Mouse (Mus musculus) frontal cortex, postnatal 36 days (tissue): ENCODE measurements around the gene Slc25a20.

Experiments used
- DNase-seq, 2 experiments: peaks; one replicate each; pipeline ENCODE4 v3.0.0; 2022; ENCODE audit warnings: low spot score in 2 of 2

Slc25a20 gene

DNA sequence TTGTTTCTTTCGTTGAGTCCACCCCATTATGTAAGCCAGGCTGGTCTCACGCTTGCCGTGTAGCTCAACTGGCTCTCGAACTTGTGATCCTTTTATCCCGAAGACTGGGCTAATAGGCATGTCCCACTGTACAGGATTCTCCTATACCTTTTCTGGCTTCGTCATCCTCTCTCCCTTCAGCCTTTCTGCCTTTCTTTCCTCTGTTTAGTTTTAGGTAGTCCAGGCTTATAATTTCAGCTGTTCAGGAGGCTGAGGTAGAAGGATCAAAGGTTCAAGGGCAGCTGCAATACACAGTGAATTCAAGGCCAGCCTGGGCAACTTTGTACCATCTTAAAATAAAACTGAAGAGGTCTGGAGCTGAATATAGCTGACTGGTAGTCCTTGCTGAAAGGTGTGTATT lies 25.3 kb downstream of the Slc25a20 start:
- no peak for DNase-seq

DNA sequence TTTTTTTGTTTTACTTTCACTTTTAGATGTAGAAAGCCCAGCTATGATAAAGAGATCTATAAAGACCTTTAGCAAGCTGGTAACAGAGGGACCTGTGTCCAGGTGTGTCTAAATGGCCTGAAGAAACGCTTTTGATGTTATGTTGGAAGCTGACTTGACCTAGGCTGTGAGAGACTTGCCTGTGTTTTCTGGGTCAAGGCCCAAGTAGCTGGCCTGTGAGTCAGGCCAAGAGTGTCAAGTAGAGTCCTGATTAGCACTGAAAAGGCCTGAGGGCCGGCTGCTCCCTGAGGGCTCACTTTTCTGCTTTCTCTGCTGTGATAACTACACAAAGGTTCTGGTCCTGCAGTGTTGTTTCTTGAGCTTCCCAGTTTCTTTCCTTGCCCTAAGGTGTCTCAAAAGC lies 25.8 kb downstream of the Slc25a20 start:
- DNase-seq = no peak

DNA sequence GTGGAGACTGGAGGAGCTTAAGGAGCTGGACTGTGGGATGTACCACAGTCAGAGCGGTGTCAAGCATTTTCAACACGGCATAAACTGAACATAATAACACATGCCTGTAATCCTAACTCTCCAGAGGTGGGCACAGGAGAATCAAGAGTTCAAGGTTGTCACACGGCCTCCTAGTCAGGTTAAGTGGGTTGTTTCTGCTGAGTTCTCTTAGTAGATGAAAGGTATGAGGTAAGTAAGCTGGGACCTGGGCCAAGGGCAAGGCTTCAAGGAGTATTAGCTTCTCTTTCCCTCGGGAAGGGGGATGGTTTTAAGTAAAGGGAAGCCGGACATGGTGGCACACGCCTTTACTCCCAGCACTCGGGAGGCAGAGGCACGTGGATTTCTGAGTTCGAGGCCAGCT lies 26.6 kb downstream of the Slc25a20 start:
- DNase-seq = no peak

DNA sequence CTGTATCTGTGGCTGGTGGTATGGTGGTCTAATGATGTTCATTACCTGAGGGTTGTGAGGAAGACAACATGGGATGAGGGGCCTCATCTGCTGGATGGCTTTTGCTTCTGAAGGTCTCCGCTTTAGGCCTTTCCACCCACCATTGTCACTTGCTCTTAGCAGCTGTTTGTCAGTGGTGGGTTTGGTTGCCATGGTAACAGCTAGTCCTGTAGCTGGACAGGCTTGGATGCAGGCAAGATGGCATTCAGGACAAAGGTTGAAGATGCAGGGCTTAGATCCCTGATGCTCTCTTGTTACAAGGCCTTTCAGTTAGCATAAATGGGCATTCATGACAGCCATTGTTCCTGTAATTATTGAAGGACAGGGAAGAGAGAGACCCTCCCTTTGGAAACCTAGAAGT lies 27.2 kb downstream of the Slc25a20 start, which contains the start of gene Prkar2a:
TSS of gene Prkar2a (plus strand) at position 209 of the 400 bp plus-strand sequence.
- DNase-seq = no peak

DNA sequence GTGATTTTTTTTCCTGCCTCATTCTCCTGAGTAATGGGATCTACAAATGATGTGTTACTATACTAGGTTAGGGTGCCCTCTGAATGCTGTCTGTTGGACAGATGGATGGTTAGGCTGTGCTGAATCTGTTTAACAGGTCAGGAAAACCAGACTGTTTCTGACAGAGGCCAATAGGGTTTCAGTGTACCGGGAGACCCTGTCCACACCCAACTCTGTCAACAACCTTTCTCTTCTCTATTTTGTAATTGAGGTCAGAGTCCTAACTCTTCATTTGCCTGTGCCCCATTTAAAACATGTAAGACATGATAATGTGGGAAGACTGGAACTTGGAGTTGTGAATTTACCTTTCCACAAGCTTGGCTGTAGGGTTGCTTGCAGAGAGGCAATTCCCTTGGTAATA lies 28.1 kb downstream of the Slc25a20 start:
- no peak for DNase-seq

DNA sequence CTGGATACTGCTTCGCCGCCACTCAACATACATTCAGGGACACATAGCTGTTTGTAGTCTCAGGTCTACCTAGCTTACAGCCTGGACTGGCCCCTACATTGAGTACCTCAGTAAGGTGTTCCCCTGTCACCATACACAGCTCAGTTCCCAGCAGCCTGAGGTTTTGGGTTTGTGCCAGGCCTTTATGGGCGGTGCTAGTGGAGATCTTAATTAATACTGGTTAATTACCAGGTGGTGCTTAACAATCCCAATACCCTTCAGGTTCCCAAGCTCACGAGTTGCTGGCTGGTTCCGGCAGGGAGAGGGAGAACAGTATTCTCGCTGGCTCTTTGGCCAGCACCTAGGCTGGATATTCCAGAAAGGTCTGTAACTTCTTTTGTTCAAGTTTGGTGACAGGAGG lies 29.0 kb downstream of the Slc25a20 start:
- DNase-seq = no peak

DNA sequence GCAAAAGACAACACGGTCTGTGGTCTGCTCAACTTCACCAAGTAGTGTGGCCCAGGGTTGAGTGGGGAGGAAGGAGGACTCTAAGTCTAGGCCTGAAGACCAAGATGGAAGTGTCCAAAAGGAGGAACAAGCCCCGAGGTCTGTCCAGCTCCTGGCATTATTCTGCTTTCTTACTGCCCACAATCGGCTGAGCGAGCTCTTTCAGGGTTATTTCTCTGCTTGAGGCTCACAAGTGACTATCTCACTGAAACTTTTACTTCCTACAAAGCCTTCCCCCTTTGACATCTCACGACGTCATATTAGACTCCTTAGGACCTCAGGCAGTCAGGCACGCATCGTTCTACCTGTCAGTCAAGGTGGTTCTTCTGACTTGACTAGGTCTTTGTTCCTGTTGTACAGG lies 29.5 kb downstream of the Slc25a20 start:
- no peak for DNase-seq

DNA sequence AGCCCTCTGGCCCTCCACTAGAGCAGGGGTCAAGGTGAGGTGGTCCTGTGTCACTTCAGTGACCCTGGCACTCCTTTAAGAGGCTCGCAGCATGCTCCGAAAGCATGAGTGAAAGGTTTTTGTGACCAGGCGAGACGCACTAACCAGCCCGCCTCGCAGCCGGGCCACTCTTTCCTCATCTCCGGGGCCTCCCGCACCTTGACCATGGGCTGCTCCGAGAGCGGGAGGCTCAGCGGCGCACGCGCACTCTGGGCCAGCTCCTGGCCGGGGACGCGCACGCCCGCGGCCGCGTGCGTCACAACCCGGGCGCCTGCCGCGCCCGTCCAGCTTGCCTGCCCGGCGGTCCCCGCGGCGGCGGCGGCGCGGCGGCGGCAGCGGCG lies 29.9 kb downstream of the Slc25a20 start:
- peak; percentile 86 to 89 for DNase-seq

DNA sequence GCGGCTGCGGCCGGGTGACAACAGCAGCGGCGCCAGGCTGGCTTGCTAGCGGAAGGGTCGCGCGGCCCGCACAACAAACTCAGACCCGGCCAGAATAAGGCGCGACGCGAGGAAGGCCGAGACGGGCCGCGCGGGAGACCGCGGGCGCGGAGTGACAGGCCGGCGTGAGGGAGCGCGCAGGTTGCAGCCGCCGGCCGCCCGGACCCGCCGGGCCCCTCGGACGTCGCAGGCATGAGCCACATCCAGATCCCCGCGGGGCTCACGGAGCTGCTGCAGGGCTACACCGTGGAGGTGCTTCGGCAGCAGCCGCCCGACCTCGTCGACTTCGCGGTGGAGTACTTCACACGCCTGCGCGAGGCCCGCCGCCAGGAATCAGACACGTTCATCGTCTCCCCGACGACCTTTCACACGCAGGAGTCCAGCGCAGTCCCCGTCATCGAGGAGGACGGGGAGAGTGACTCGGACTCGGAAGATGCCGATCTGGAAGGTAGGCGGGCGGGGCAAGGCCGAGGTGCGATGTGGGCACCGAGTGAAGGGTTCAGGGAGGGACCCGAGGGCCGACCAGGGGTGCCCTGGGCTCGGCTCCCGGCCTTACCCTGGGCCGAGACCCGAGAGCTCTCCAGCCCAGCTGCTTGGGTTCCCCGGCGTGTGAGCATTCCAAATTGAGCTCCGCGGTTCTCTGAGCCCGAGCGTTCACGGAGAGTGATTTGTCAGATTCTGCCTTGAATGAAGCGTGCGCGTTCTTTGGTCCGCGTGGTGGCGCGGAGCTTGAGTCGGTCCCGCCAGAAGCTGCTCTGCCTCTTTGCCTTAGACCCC lies 30.5 kb downstream of the Slc25a20 start:
- DNase-seq = peak; percentile 64 to 81

DNA sequence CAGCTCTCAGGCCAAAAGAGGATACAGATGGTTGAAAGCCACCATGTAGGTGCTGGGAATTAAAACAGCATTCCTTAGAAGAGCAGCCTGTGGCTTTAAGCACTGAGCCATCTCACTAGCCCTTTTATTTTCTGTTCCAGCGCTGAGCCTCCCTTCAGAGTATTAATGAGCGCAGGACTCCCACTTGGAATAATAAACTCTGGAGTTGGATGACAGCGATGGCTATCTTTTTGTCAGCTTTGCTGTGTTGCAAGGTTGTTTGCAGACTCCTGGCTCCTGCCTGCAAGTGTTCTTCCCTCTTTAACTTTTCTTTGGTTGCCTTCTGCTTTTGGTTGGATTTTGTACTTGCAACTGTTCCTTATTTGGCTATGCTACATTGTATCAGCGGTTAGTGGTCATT lies 32.1 kb downstream of the Slc25a20 start:
- DNase-seq = no peak

DNA sequence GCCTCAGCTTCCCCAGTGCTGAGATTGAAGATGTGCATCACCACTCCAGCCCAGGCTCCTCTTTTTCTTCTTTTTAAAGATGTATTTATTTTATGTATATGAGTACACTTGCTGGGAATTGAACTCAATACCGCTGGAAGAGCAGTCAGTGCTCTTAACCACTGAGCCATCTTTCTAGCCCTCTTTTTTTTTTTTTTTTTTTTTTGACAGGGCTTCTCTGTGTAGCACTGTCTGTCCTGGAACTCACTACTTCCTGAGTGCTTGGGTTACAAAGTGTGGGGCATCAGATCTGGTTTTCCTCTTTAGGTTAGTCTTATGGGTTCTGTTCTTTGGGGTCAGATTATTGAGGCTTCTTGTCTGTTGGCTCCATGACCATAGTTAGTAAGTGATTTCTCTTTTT lies 32.6 kb downstream of the Slc25a20 start:
- DNase-seq = no peak

DNA sequence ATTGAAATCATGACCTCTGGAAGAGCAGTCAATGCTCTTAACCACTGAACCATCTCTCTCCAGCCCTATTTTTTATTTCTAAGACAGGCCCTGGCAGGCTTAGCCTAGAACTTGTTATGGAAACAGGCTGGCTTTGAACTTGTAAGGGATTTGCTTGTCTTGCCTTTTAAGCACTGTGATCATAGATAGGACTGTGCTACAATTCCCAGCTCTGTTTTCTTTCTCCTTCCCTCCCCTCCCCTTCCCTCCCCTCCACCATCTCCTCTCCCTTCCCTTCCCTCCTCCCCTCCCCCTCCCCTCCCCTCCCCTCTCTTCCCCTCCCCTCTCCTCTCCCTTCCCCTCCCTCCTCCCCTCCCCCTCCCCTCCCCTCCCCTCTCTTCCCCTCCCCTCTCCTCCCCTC lies 40.6 kb downstream of the Slc25a20 start:
- DNase-seq = no peak

DNA sequence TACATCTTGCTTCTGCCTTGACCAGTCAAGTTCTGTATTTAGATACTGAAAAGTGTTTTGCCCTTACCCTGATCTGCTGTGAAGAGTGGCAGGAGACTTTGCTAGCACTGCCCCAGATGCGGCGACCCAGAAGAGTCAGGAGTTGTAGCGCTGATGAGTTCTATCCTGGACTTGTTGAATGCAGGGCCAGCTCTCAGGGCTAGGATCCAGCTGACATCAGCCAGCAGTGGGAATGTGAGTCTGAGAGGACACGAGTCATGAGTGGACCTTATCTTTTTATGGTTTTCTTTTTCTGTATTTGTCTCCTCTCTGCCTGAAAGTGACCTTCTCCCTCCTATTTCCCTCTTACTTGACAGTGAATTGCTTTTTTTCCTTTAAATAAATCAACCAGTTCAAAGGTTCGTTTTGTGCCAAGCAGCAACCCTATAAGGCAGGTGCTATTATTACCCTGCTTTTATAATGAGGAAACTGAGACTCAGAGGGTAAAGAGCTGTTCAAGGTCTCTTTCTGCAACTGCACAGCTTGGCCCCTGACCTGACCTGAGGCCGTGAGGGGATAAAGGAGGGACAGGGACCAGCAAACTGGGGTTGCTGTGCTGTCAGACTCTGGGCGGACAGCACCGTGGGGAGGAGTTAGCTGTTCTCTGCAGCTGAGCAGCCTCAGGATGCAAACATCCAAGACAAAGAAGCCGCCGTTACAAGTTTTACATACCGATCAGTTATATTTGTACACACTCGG lies 41.7 kb downstream of the Slc25a20 start:
- DNase-seq = no peak

DNA sequence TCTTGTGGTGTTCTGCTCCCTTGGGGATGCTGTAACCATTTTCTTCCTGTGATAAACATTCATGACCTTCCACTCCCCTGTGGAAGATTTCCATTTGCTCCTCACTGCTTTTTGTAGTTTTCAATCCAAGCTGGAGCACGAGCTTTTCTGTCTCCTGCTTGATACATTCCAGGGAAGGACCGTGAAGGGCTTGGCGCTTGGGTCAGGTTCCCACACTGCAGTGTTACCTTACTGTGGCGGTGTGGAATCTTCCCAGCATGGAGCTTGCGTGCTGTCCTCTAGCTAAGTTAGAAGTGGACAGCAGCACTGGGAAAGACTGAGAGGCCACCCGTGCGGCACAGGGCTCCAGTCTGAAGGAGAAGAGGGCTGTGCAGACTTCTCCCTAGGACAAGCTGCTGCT lies 42.7 kb downstream of the Slc25a20 start:
- no peak for DNase-seq

DNA sequence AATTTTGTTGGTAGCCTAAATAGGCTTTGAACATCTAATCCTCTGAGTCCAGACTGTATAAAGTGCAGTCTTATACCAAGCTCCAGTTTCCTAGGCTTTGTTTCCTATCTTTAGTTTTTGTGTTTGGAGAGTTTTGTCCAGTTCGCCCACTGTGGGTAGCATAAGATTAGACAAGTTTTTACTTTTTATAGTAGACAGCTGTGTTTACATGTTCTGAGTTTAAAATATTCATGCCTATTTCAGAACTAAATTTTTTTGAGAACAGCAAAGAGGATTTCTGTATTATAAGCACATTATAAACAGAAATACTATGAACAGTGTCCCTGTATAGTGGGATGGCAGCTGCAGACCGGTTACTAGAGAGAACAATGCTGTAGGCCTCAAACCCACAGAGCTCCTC lies 45.3 kb downstream of the Slc25a20 start:
- DNase-seq = peak in 1 of 2 experiments; percentile 29

DNA sequence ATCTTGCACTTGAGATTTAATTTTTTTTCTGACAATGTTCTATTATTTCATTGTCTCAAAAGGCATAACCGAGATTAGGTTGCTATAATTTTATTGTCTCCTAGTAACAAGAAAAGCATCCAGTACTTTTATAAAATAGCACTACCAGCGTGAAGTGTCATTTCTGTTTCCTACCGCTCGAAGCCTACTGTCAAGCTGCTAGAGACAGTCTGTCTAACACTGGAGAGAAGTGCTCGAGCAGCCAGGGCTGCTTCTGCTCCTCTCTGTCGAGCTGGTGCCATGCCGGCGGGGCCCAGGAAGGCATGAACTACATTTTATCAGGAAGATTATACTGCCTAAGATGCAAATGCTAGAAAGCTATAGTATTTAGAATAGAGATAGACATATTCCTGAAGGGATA lies 46.9 kb downstream of the Slc25a20 start:
- DNase-seq = no peak

DNA sequence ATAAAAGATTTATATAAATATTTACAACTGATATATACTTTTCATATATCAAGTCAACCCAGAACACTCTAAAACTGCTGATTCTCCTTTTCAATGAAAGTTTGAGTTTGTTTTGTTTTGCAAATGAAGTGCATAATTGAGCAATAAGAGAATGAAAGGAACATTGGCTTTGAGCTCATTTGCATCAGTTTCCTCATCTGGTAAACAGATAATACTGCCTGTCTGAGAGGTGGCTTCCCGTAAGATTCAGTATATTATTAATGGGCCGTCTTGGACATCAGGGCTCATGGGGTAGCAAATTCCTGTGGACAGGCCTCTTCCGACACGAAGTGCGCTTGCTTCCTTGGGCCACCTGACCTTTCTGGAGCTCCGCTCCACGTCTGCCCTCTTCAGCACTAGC lies 48.9 kb downstream of the Slc25a20 start:
- no peak for DNase-seq

DNA sequence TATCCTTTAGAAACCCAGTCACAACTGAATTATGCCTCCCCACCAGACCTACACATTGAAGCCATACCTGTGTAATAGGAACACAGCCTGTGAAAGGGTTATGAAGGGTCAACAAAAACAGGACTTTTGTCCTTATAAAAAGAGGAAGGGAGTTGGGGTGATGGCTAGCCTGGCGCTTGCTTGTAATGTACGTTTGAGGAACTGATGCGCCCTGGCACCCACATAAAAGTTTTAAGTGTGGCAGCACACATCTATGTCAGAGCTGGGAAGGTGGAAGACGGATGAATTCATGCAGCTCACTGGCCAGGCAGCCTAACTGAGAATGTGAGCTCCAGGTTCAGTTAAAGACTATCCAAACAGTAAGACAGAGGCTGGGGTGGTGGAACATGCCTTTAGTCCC lies 54.3 kb downstream of the Slc25a20 start:
- no peak for DNase-seq

DNA sequence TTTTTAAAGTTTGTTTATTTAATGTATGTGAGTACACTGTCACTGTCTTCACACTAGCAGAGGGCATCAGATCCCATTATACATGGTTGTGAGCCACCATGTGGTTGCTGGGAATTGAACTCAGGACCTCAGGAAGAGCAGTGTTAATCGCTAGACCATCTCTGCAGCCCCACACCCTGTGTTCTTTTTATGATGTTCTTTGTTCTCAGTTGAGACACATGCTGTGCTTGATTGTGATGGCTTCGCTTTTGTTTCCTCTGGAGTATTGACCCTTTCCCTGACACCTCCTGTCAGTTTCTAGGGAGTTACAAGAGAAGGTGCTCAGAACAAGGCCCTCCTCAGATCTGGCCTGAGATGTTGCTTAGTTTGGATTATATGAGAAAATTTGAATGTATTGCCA lies 61.9 kb downstream of the Slc25a20 start:
- DNase-seq = no peak

DNA sequence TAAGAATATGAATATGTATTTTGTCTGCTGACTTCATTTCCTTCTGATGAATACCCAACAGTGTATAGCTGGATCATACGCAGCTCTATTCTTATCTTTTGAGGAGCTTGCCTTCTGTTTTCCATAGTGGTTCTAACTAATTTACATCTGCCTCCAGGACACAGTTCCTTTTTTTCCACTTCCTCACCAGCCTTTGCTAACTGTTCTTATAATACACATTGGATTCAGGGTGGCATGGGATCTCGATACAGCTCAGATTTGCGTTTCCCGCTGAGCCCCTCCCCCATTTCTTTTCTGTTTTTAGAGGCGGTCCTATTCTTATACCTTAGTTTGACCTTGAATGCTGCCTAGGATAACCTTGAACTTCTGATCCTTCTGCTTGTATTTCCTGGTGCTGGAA lies 64.2 kb downstream of the Slc25a20 start:
- peak in 1 of 2 experiments; percentile 36 for DNase-seq

DNA sequence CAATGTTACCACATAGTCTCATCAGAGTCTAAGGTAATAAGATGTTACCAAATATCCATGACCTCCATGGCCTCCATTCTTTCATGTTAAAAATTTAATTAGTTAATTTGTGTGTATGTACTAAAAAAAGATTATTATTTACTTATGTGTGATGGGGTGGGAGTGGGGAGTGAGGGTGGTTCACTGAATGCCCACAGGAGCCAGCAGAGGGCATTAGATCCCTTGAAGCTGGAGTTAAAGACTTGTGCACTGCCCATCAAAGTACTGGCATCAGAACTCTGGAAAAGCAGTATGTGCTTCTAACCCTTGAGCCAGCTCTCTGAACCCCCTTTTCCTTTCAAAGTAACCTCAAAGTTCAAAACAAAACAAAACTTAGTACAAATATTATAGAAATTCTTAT lies 67.2 kb downstream of the Slc25a20 start:
- no peak for DNase-seq

DNA sequence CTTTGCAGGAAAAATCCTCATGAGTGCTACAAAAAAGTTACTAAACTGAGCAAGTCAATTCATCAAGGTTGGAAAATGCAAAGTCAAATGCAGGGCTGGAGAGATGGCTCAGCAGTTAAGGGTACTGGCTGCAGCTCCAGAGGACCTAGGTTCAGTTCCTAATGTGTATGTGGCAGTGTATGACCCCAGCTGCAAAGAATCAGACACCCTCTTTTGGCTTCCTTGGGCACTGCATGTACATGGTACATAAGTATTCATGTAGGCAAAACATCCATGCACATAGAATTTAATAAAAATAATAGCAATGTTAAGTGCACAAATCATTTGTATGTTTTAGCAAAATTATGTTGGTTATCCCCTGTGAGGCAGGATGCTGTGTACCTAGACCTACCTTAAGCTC lies 70.6 kb downstream of the Slc25a20 start:
- no peak for DNase-seq
